Mouse (Mus musculus) ES-E14 (cell line): ENCODE results near the gene Tmem191c. TPM values are rescaled to one million over a fixed set of nuclear protein-coding genes. Genes with fewer than 3 reads are reported as not detected.

Experiments
- DNase-seq: peaks from one replicate; pipeline ENCODE4 v3.0.0-alpha.2; 2013; ENCODE audit warnings: low read depth, low spot score
- H3K27ac ChIP-seq: 2 replicates; pipeline ENCODE4 v1.5.1; 2012; ENCODE audit warnings: low read depth, mild to moderate bottlenecking, low read length, moderate library complexity, mixed read lengths; ENCODE audit not compliant: poor library complexity, insufficient read depth, severe bottlenecking
- H3K36me3 ChIP-seq: 2 replicates; pipeline ENCODE4 v1.6.1; 2012; ENCODE audit warnings: mild to moderate bottlenecking, low read length, moderate library complexity, mixed read lengths; ENCODE audit not compliant: control insufficient read depth, poor library complexity, insufficient read depth, severe bottlenecking
- H3K4me1 ChIP-seq, 2 experiments: fragments of 150-350 bp in 1 of 2; sonication (generic) in 1 of 2; 2 replicates each; pipeline ENCODE4 v1.6.1; 2012; ENCODE audit warnings: low read length in 2 of 2, mild to moderate bottlenecking in 1 of 2, mixed read lengths in 1 of 2; ENCODE audit not compliant: control insufficient read depth in 2 of 2, insufficient read depth in 2 of 2, poor library complexity in 1 of 2
- H3K4me3 ChIP-seq, 2 experiments: fragments of 150-350 bp in 1 of 2; sonication (generic) in 1 of 2; 2 replicates each; pipeline ENCODE4 v1.5.1; 2012; ENCODE audit warnings: low read length in 2 of 2, low read depth in 1 of 2, mild to moderate bottlenecking in 1 of 2, mixed read lengths in 1 of 2; ENCODE audit not compliant: insufficient read depth in 1 of 2, poor library complexity in 1 of 2, severe bottlenecking in 1 of 2
- H3K9ac ChIP-seq: 2 replicates; pipeline ENCODE4 v1.6.1; 2012; ENCODE audit warnings: low read depth, mild to moderate bottlenecking, low read length, mixed read lengths; ENCODE audit not compliant: poor library complexity, insufficient read depth, severe bottlenecking
- H3K9me3 ChIP-seq: fragments of 150-350 bp; sonication (generic); 2 replicates; pipeline ENCODE4 v1.6.1; 2012; ENCODE audit warnings: low read depth, mild to moderate bottlenecking, low read length; ENCODE audit not compliant: control insufficient read depth, insufficient read depth
- CHD2 ChIP-seq: IDR thresholded peaks from 2 replicates; pipeline ENCODE4 v1.6.1; 2014; ENCODE audit warnings: mild to moderate bottlenecking, low read depth, low read length, inconsistent platforms
- HCFC1 ChIP-seq: IDR thresholded peaks from 2 replicates; pipeline ENCODE4 v1.6.1; 2012; ENCODE audit warnings: low read length, inconsistent platforms, borderline replicate concordance; ENCODE audit not compliant: insufficient read depth
- MAFK ChIP-seq: IDR thresholded peaks from 2 replicates; pipeline ENCODE4 v1.6.1; 2014; ENCODE audit warnings: mild to moderate bottlenecking, low read depth, low read length, inconsistent platforms; ENCODE audit not compliant: insufficient read depth
- ZC3H11A ChIP-seq: IDR thresholded peaks from 2 replicates; pipeline ENCODE4 v1.6.1; 2012; ENCODE audit warnings: low read depth, mild to moderate bottlenecking, inconsistent platforms, low read length, borderline replicate concordance
- ZNF384 ChIP-seq: IDR thresholded peaks from 2 replicates; pipeline ENCODE4 v1.6.1; 2012; ENCODE audit warnings: low read depth, low read length, inconsistent platforms
- in situ Hi-C, 2 experiments: fragments of 600-800 bp; cut with MboI; formaldehyde crosslinking; loops; one replicate each; pipeline ENCODE4 v1.15.1; 2025; ENCODE audit warnings: low sequenced_read_pairs in 2 of 2, inconsistent platforms in 1 of 2; ENCODE audit not compliant: unreplicated experiment in 2 of 2
- total RNA-seq: library from RNA; depleted of rRNA; stranded (reverse); fragments of 300-350 nt; gene quantifications from 2 replicates; pipeline ENCODE4 v1.2.3, GENCODE M21; 2012

The Tmem191c gene
- total RNA-seq, 1 experiment, result 45.1 TPM

GRCm38 (mm10) chr16:17276164-17277151, 581 bp downstream of the Tmem191c start:
- H3K27ac ChIP-seq, result peak overlapping the region; percentile 61
- H3K9me3 ChIP-seq, result no peaks in the 10 kb centered on the region
- TF ChIP-seq ZNF384, result no peak
- no peak for TF ChIP-seq CHD2
- TF ChIP-seq MAFK, result no peak
- TF ChIP-seq HCFC1, result 0 out of 2 replicates have a peak, but pooled peaks have one; percentile 27
- TF ChIP-seq ZC3H11A, result peak; percentile 59; the same call in 1 of the 2 replicates
- in situ Hi-C loops, result no loop called here
- peaks cover 6% of the 10 kb centered on the region; the same call in 1 of the 2 replicates for H3K36me3 ChIP-seq
- H3K9ac ChIP-seq, result peak overlapping the region; percentile 77
- no peaks in the 10 kb centered on the region for H3K4me1 ChIP-seq
- peak; percentile 92 for DNase-seq
- peak overlapping the region; percentile 70 to 84 for H3K4me3 ChIP-seq

GRCm38 (mm10) chr16:17277342-17278211, 1.7 kb downstream of the Tmem191c start:
- in situ Hi-C loops, result no loop called here
- H3K36me3 ChIP-seq, result peaks cover 17% of the 10 kb centered on the region; the same call in 1 of the 2 replicates
- TF ChIP-seq HCFC1 (peak; percentile 27; the same call in 1 of the 2 replicates), CHD2 (no peak)
- no peaks in the 10 kb centered on the region for H3K9me3 ChIP-seq
- H3K9ac ChIP-seq, result peak overlapping the region; percentile 48
- no peaks in the 10 kb centered on the region for H3K4me1 ChIP-seq
- peak overlapping the region; percentile 70 to 84 for H3K4me3 ChIP-seq
- no peak overlapping the region for H3K27ac ChIP-seq
- DNase-seq, result peak; percentile 27

GRCm38 (mm10) chr16:17280471-17280870, 4.6 kb downstream of the Tmem191c start:
- H3K36me3 ChIP-seq, result peaks cover 28% of the 10 kb centered on the region
- no peak overlapping the region for H3K4me3 ChIP-seq
- H3K27ac ChIP-seq, result no peak overlapping the region
- TF ChIP-seq ZC3H11A (no peak), CHD2 (no peak), ZNF384 (no peak), HCFC1 (no peak), MAFK (no peak)
- in situ Hi-C loops, result loop anchor here in 1 of 2 experiments (10.0 kb wide), 1 partner anchor 146 kb away; the partner anchor contains the start of gene Sdf2l1
- no peak for DNase-seq
- no peaks in the 10 kb centered on the region for H3K9me3 ChIP-seq
- H3K9ac ChIP-seq, result no peak overlapping the region
- H3K4me1 ChIP-seq, result no peaks in the 10 kb centered on the region

GRCm38 (mm10) chr16:17283151-17283550, 7.3 kb downstream of the Tmem191c start:
- no peaks in the 10 kb centered on the region for H3K4me1 ChIP-seq
- no peak overlapping the region for H3K9ac ChIP-seq
- H3K27ac ChIP-seq, result no peak overlapping the region
- in situ Hi-C loops, result loop anchor here in 1 of 2 experiments (10.0 kb wide), 1 partner anchor 148 kb away; the partner anchor contains the start of gene Sdf2l1
- no peak for DNase-seq
- TF ChIP-seq HCFC1 (no peak), ZNF384 (no peak), MAFK (no peak), ZC3H11A (no peak), CHD2 (no peak)
- no peaks in the 10 kb centered on the region for H3K9me3 ChIP-seq
- H3K4me3 ChIP-seq, result no peak overlapping the region
- H3K36me3 ChIP-seq, result peaks cover 33% of the 10 kb centered on the region
